In the genomic region with DNA sequence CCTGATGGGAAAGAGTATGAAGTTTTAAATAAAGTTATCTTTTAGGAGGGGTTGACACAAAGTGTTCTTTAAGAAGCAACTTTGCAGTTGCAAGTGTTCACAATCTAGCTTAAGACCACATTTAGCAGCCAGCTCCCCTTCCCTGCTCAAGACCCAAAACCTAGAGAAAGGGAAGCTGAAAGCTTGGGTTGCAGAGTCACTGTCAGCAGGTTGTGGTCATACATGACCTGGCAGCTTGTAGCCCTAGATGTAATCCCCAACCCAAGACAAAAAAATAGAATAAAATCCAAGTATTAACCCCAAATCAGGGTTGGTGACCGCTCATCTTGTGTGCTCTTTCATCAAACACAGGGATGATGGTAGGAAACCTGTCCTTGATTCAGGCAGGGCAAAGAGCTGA, we compare ENCODE assay signal across 8 mouse cellular contexts. TPM values are rescaled to one million over a fixed set of nuclear protein-coding genes. Genes with fewer than 3 reads are reported as not detected.
DNase-seq lines count a peak whose midpoint lies in the region; ATAC-seq and TF ChIP-seq lines count a peak whose summit lies in the region.

No protein-coding gene starts in this region.

- no peaks in the 10 kb centered on the region for H3K27me3 ChIP-seq in lung, embryonic 15.5 days
- no peaks in the 10 kb centered on the region for H3K27me3 ChIP-seq in limb, embryonic 14.5 days (ENCODE audit: control insufficient read depth, insufficient read depth, low read length)
- H3K27me3 ChIP-seq in splenic B cell, adult 2 months (ENCODE audit: control insufficient read depth, insufficient read depth, low read length, poor library complexity, severe bottlenecking): no peaks in the 10 kb centered on the region

- peak overlapping the region; percentile 90 for H3K9ac ChIP-seq in lung, embryonic 15.5 days
- H3K9ac ChIP-seq in limb, embryonic 14.5 days (ENCODE audit: low read depth, low read length, severe bottlenecking): peak overlapping the region; percentile 85

- no peaks in the 10 kb centered on the region for H3K9me3 ChIP-seq in lung, embryonic 15.5 days
- H3K9me3 ChIP-seq in limb, embryonic 14.5 days (ENCODE audit: control insufficient read depth, low read length): no peaks in the 10 kb centered on the region

- H3K27ac ChIP-seq in lung, embryonic 15.5 days: no peak overlapping the region
- H3K27ac ChIP-seq in embryonic fibroblast, embryonic 13.5 days (ENCODE audit: insufficient read depth, low read length): no peak overlapping the region
- 0 out of 2 replicates have a peak overlapping the region, but pooled peaks have one; percentile 13 for H3K27ac ChIP-seq in limb, embryonic 14.5 days (replicated peaks; ENCODE audit: low read depth, low read length)

- 78% methylated on average over 1 of the region's 1 CpGs for WGBS in lung, embryonic 15.5 days
- 81% methylated on average over 1 of the region's 1 CpGs for WGBS in limb, embryonic 14.5 days

- no peak for ATAC-seq in lung, embryonic 15.5 days (ENCODE audit: borderline replicate concordance, extremely low read depth, low FRiP score, low TSS enrichment)
- no peak for ATAC-seq in limb, embryonic 14.5 days (ENCODE audit: low FRiP score, low read depth)
- no peak for ATAC-seq in frontal cortex, adult (ENCODE audit: low TSS enrichment)

- no peak for DNase-seq in lung, postnatal 25 days (ENCODE audit: low spot score)
- no peak for DNase-seq in limb, embryonic 14.5 days (ENCODE audit: low spot score)
- DNase-seq in splenic B cell, adult 2 months (ENCODE audit: low read depth, low spot score): peak; percentile 27
- DNase-seq in right cerebral cortex, postnatal 14 days: no peak
- DNase-seq in urinary bladder, postnatal 10 days (ENCODE audit: low spot score): no peak

- no peak for TF ChIP-seq CTCF in embryonic fibroblast, embryonic 13.5 days (IDR thresholded peaks at IDR 0.05; ENCODE audit: borderline replicate concordance, insufficient read depth, low read length)

- peak overlapping the region; percentile 81 for H3K4me2 ChIP-seq in lung, embryonic 15.5 days
- peak overlapping the region; percentile 89 for H3K4me2 ChIP-seq in limb, embryonic 14.5 days (replicated peaks; ENCODE audit: low read depth, low read length, severe bottlenecking)

- H3K36me3 ChIP-seq in lung, embryonic 15.5 days: peaks cover 64% of the 10 kb centered on the region
- H3K36me3 ChIP-seq in limb, embryonic 14.5 days (ENCODE audit: control insufficient read depth, insufficient read depth, low read length): peaks cover 68% of the 10 kb centered on the region
- H3K36me3 ChIP-seq in splenic B cell, adult 2 months (ENCODE audit: control insufficient read depth, insufficient read depth, low read length, poor library complexity, severe bottlenecking): peaks cover 7% of the 10 kb centered on the region

- peaks cover 38% of the 10 kb centered on the region for H3K4me1 ChIP-seq in lung, embryonic 15.5 days
- peaks cover 17% of the 10 kb centered on the region for H3K4me1 ChIP-seq in embryonic fibroblast, embryonic 13.5 days (ENCODE audit: control insufficient read depth, insufficient read depth, low read length)
- H3K4me1 ChIP-seq in limb, embryonic 14.5 days (ENCODE audit: control insufficient read depth, insufficient read depth, low read length): peaks cover 27% of the 10 kb centered on the region

- peak overlapping the region; percentile 89 for H3K4me3 ChIP-seq in lung, embryonic 15.5 days
- H3K4me3 ChIP-seq in embryonic fibroblast, embryonic 13.5 days (ENCODE audit: insufficient read depth, low read length): peak overlapping the region; percentile 77
- H3K4me3 ChIP-seq in limb, embryonic 14.5 days (replicated peaks; ENCODE audit: low read length): peak overlapping the region; percentile 86

- TF ChIP-seq POLR2A in embryonic fibroblast, embryonic 13.5 days (IDR thresholded peaks at IDR 0.05; ENCODE audit: low read depth, low read length): no peak
- no peak for TF ChIP-seq POLR2A in limb, embryonic 14.5 days (IDR thresholded peaks at IDR 0.05; ENCODE audit: borderline replicate concordance, extremely low read depth, insufficient read depth, insufficient read length)

RNA-seq across cellular contexts. Expression of a gene that starts 1.3 kb away (rescaled TPM):
- 76.0 and 90.1 TPM in 2 replicates for polyA plus RNA-seq in lung, embryonic 15.5 days (2015; fragmentation: Nextera tagmentation; extraction: Ambion mirVana)
- polyA plus RNA-seq in embryonic fibroblast, embryonic 13.5 days (2011; ENCODE audit: insufficient read length, low read depth, missing spikeins): 58.1 and 60.9 TPM in 2 replicates
- polyA plus RNA-seq in limb, embryonic 14.5 days (2012; rRNA removed): 99.9 and 133 TPM in 2 replicates
- 52.1 and 66.3 TPM in 2 replicates for polyA plus RNA-seq in limb, embryonic 14.5 days (2014; fragmentation: Nextera tagmentation; extraction: Ambion mirVana)

RNA-seq across cellular contexts. Expression of a gene that starts 1.6 kb away (rescaled TPM):
- 92.7 and 96.6 TPM in 2 replicates for polyA plus RNA-seq in lung, embryonic 15.5 days (2015; fragmentation: Nextera tagmentation; extraction: Ambion mirVana)
- 67.2 and 76.1 TPM in 2 replicates for polyA plus RNA-seq in embryonic fibroblast, embryonic 13.5 days (2011; ENCODE audit: insufficient read length, low read depth, missing spikeins)
- polyA plus RNA-seq in limb, embryonic 14.5 days (2012; rRNA removed): 157 and 169 TPM in 2 replicates
- 71.8 and 83.6 TPM in 2 replicates for polyA plus RNA-seq in limb, embryonic 14.5 days (2014; fragmentation: Nextera tagmentation; extraction: Ambion mirVana)

RNA-seq across cellular contexts. Expression of a gene that starts 26.5 kb away (rescaled TPM):
- polyA plus RNA-seq in lung, embryonic 15.5 days (2015; fragmentation: Nextera tagmentation; extraction: Ambion mirVana): 206 and 215 TPM in 2 replicates
- polyA plus RNA-seq in embryonic fibroblast, embryonic 13.5 days (2011; ENCODE audit: insufficient read length, low read depth, missing spikeins): 134 and 146 TPM in 2 replicates
- polyA plus RNA-seq in limb, embryonic 14.5 days (2012; rRNA removed): 112 and 141 TPM in 2 replicates
- 257 and 294 TPM in 2 replicates for polyA plus RNA-seq in limb, embryonic 14.5 days (2014; fragmentation: Nextera tagmentation; extraction: Ambion mirVana)

RNA-seq across cellular contexts. Expression of a gene that starts 28.9 kb away (rescaled TPM):
- 2.4 and 4.5 TPM in 2 replicates for polyA plus RNA-seq in lung, embryonic 15.5 days (2015; fragmentation: Nextera tagmentation; extraction: Ambion mirVana)
- 0.38 and 0.54 TPM in 2 replicates for polyA plus RNA-seq in embryonic fibroblast, embryonic 13.5 days (2011; ENCODE audit: insufficient read length, low read depth, missing spikeins)
- 7.7 and 8.7 TPM in 2 replicates for polyA plus RNA-seq in limb, embryonic 14.5 days (2012; rRNA removed)
- polyA plus RNA-seq in limb, embryonic 14.5 days (2014; fragmentation: Nextera tagmentation; extraction: Ambion mirVana): 5.7 and 9.1 TPM in 2 replicates

RNA-seq across cellular contexts. Expression of a gene that starts 30.1 kb away (rescaled TPM):
- polyA plus RNA-seq in lung, embryonic 15.5 days (2015; fragmentation: Nextera tagmentation; extraction: Ambion mirVana): 1,553 and 1,704 TPM in 2 replicates
- 200 and 331 TPM in 2 replicates for polyA plus RNA-seq in embryonic fibroblast, embryonic 13.5 days (2011; ENCODE audit: insufficient read length, low read depth, missing spikeins)
- polyA plus RNA-seq in limb, embryonic 14.5 days (2012; rRNA removed): 2,428 and 2,960 TPM in 2 replicates
- 2,222 and 2,347 TPM in 2 replicates for polyA plus RNA-seq in limb, embryonic 14.5 days (2014; fragmentation: Nextera tagmentation; extraction: Ambion mirVana)
